Mouse (Mus musculus) E14TG2a.4 (cell line): ENCODE measurements around the gene Trmt10c.

Experiments
- CTCF ChIP-seq: conservative IDR thresholded peaks from 2 replicates; pipeline ENCODE4 v1.5.1; 2014; ENCODE audit warnings: low read length
- NANOG ChIP-seq: IDR thresholded peaks from 2 replicates; pipeline ENCODE4 v1.6.1; 2014; ENCODE audit warnings: borderline replicate concordance, low read length, mixed read lengths
- POU5F1 ChIP-seq: IDR thresholded peaks from 2 replicates; pipeline ENCODE4 v1.6.1; 2014; ENCODE audit warnings: low read length, borderline replicate concordance

- no peak for TF ChIP-seq CTCF
- TF ChIP-seq POU5F1: no peak
- TF ChIP-seq NANOG: no peak
These were observed 24.5 kb upstream of the Trmt10c start for GRCm38 (mm10) chr16:56061995-56062594.
